Mouse (Mus musculus) ovary, postnatal 36 days (tissue): ENCODE data around the gene Sos1.

ENCODE experiments used
- DNase-seq: peaks from one replicate; pipeline ENCODE4 v3.0.0; 2022; ENCODE audit warnings: low spot score, mixed read lengths

Sos1 gene

DNA sequence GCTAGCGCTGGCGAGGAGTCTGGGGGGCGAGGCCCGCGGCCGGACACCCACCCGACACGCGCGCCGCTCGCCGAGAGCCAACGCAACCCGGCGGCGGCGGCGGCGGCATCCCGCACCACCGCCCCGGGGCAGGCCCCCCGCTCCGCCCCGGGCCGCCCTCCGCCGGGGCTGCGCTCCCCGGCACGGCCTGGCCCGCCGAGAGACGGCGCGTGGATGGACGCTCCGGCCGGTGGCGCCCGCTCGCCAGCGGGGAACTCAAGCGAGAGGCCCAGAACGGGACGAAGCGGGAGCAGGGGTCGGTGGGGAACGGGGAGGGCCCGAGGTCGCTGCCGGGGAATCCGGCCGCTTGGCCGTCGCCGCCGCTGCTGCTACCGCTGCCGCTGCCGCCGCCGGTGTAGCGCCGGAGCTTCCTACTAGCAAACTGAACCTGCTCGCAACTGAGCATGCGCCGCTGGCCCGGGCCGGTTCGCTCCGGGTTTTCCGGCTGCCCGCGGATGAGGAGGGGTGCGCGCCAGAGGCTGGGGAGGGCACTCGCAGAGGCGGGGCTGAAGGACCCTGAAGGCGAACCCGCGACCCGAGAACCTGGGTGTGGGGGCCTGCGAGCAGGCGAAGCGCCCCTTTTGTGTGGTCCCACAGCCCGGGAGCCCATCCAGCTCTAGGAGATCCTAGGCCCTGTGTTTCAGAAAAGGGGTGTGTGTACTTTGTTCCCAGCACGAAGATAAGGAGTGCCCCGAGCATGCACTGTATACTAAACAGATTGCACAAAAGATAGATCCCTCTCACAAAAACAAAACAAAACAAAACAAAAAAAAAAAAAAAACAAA, at the start of gene Sos1:
Sos1 (minus strand) TSS at position 423 of the 824 bp plus-strand sequence.
- DNase-seq, result peak; percentile 98

DNA sequence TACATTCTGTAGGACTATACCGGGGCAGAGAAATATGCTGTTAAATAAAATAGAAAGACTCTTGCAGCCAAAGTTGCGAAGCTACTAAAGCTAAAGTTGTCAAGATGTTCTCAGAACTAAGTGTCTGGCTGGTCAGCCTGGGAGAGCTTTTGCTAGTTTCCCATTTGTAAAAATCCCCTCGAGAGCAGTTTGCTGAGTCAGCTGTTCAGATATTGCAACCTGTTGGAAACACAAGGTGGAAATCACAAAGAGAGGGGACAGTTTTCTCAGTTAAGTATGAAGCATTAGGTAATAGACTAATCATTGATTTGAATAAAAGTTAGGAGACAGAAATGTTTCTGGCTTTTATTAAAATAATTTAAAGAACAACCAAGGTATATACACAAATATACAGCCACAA, 43.0 kb upstream of the Sos1 start:
- DNase-seq, result no peak

- DNase-seq, result no peak
Observed at GRCm38 (mm10) chr17:80522229-80522556, 41.9 kb upstream of the Sos1 start.

DNA sequence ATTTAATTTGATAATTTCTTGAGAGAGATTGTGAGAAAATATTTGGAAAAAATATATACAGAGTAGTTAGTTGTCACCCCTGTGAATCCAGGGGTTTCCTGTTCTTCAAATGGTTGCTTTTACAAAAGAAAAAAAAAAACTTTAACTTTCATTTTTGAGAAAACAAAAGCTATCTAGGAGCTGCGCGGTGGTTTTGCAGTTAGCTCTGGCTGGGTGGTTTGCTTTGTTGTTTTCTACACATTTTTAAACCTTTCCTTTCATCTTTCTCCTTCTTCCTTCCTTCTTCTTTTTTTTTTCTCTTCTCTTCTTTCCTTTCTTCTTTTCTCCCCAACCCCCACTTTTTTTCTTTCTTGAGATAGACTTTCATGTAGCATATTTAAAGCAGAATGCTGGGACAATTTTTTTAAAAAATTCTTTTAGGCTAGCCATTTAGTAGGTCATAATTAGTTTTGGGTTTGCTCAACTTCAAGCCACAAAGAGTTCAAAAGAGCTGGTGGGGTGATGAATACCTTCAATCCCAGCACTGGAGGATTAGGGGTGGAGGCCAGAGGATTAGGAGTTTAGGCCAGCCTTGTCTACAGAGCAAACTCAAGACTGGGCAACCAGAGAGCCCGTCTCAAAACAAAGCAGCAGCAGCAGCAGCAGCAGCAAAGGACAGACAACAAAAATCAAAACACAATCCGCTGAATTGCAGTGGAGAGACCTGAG, 41.4 kb upstream of the Sos1 start:
- no peak for DNase-seq

DNA sequence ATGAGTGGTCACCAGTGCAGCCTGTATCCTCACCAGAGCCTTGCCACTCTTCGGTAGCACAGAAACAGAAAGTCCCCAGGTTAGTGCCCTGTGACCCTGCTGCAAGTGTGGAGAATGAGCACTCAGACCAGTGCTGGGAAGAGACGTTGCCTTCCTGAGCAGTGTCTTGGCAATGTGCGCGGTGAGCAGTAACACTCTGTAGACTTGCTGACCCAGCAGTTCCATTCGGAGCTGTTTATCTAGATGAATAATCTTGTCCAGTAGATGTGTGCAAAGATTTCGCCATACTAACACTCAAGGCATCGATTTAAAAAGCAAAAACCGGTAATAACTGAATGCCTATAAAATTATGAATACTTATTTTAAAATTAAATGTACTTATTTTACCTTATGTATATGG, 40.3 kb upstream of the Sos1 start:
- DNase-seq, result no peak

DNA sequence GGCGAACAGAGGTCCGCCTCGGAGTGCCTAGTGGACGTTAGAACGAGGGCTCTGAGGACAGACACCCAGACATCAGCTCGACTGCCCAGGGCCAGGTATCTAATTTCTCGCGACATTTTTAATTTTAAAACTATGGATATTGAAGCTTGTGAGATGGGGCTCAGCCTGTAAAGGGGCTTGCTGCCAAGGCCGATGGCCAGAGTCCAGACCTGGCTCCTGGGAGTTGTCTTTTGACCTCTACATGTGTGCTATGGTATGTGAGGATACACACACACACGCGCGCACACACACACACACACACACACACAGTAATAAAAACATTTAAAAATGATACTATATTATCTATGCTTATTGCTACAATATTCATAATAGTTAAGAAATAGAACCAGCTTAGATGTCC, 38.6 kb upstream of the Sos1 start:
- DNase-seq, result no peak

GRCm38 (mm10) chr17:80517244-80517643, 37.0 kb upstream of the Sos1 start:
- DNase-seq, result no peak

GRCm38 (mm10) chr17:80515956-80516355, 35.7 kb upstream of the Sos1 start:
- no peak for DNase-seq

GRCm38 (mm10) chr17:80515513-80515912, 35.3 kb upstream of the Sos1 start:
- no peak for DNase-seq

DNA sequence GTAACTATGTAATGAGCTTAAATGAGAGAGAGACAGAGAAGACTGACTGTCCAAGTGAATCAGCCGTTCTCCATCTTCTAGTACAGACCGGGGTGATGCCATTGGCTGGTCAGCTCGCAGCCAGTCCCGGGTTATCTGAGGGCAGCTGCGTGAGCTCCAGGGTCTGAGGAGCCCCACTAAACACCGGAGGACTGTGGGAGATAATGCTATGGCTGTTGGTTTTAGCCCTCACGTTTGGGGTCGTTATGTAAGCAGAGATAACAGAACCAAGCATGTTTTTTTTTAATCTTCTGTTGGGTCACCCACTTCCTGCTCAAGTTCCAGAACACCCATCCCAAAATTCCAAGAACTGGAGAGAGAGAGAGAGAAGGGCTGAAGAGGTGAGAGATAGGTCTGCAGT, 33.5 kb upstream of the Sos1 start:
- DNase-seq, result no peak

- DNase-seq, result no peak
Observed at GRCm38 (mm10) chr17:80510459-80510855, 30.2 kb upstream of the Sos1 start.

GRCm38 (mm10) chr17:80509494-80510458, 29.5 kb upstream of the Sos1 start:
- DNase-seq, result no peak

- DNase-seq, result no peak
Observed at GRCm38 (mm10) chr17:80505766-80506165, 25.5 kb upstream of the Sos1 start.

GRCm38 (mm10) chr17:80505342-80505741, 25.1 kb upstream of the Sos1 start:
- DNase-seq, result no peak

- no peak for DNase-seq
Observed at GRCm38 (mm10) chr17:80501805-80502172, 21.5 kb upstream of the Sos1 start.

GRCm38 (mm10) chr17:80501037-80501804, 21.0 kb upstream of the Sos1 start:
- no peak for DNase-seq

DNA sequence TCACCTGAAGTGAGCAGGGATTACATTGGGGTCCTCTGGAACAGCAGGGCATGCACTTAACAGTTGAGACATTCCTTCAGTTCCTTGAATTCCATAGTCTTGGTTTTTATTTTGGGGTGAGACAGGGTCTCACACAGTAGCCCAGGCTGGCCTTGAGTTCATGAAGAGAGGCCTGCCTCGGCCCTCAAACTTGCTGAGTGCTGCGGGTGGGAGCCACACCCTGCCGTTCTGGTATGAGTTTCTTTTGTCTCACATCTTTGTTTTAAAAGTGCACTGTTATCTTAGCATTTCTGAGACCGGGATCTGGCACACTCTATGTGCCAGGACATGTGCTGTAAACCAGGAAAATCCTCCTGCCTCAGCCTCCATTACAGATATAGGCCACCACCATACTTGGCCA, 19.8 kb upstream of the Sos1 start:
- no peak for DNase-seq

GRCm38 (mm10) chr17:80498600-80499268, 18.5 kb upstream of the Sos1 start:
- no peak for DNase-seq

GRCm38 (mm10) chr17:80497183-80497601, 16.9 kb upstream of the Sos1 start:
- DNase-seq, result no peak

- no peak for DNase-seq
Observed at GRCm38 (mm10) chr17:80496607-80497170, 16.4 kb upstream of the Sos1 start.

- no peak for DNase-seq
Observed at GRCm38 (mm10) chr17:80496185-80496584, 15.9 kb upstream of the Sos1 start.
